Mouse (Mus musculus) monocyte, adult 2 months (primary cell): ENCODE measurements at regions not wholly inside any gene's neighbourhood (a gene's known extent, or its start where the extent isn't known, plus 50 kb on each side); places are given as distances from the start of the nearest gene placed in this dataset.

Experiments used
- DNase-seq, 2 experiments: peaks; one replicate each; pipeline ENCODE4 v3.0.0; 2022; ENCODE audit warnings: low spot score in 2 of 2, low read depth in 1 of 2

DNA sequence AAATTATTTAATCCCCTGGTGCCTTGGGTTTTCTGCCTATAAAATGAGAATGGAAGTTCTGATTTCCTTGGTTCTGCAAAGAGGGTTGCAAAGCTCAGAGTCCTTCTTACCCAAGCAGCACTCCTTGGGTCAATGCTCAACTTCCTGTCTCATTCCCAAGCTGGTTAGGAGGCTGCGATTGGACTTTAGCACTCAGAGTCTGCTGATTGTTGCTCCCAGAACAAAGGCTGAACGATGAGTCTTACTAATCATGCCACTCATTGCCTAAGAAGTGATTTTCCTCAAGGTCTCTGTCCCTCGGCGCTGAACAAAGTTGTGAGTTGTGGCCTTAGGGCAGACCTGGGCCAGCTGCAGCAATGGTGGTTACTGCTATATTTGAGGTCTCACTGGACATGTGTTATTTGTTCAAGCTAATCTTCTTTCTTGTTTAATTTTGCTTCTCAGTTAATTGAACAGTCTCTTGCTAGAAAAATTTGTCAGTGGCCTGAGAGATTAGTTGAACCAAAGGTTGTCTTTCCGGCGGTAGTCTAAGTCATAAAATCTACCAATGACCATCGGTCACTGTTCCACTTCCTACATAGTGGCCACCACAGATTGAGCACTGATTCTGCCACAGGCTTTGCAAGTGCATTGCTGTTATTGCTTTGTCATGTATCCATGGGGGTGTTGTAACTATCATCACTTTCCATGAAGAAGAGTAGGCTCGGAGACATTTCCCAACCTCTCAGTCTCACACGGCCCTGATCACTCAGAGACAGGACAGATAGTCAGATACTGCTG lies 101.2 kb upstream of the Gm15217 start:
- DNase-seq = no peak

DNA sequence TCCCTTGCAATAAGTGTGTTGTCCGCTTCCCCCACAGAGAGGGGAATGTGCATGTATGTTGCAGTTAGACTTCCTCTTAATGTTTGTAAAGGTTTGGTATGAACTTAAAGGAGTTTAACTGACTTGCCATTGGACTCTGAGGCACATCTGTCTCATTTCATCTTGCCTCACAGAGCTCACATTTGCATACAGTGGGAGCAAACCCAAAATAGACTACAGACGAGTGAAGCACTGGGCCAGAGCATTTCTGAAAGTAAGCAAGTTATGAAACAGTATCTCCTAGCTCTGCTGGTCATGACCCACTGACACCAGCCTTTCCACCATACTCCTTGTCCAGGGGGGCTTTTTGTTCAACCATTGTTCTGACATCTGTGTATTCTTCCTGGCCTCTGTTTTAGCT lies 86.8 kb upstream of the Gm15217 start:
- no peak for DNase-seq

DNA sequence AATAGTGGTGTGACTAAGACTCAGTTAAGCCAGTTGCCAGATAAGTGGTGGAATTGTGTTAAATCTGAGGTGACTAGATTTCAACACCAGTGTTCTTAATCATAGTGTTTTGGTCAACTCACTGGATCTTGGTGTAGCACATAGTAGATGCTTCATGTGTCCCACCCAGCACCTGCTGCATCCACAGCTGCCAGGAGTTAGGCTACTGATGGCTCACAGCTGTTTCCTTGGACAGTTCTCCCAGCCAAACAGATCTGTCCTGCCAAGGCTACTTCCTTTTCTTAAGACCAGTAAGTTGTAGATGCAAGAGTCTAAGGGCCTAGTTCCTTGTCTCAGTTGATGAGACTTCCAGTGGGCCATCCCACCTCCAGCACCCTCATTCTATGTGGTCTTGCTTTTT lies 82.9 kb upstream of the Gm15217 start:
- no peak for DNase-seq

DNA sequence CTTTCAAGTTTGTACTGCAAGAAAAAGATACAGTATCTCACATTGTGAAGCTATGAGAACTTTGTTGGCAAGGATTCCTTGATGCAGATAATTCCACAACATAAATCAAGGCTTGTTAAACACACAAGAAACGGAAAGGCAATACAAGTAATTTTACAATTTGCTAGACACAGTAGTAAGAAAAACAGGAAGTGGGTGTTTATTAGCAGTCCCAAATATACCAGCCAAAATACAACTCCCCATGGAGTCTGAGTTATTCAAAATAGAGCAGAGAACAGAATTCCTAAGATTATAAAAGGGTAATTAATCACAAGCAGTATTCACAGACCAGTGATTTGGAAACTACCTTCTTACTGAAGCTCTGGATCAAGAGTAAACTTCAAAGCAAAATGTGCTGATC lies 78.7 kb upstream of the Gm15217 start:
- DNase-seq = no peak

DNA sequence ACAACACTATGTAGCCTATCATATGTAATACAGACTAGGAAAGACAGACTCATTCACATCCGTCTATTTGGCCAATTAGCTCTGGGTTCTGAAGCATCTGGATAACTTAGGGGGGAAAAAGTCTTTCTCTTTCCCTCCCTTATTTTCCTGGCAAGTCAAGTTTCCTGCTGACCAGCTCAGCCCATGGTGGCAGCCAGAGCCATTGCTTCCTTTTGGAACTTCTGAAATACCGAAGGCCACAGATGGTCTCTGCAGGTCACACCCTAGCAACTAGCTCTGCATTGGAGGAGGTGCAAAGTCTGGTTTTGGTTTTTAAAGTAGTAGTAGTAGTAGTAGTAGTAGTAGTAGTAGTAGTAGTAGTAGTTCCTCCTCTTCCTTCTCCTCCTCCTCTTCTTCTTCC lies 76.6 kb upstream of the Gm15217 start:
- DNase-seq = no peak

DNA sequence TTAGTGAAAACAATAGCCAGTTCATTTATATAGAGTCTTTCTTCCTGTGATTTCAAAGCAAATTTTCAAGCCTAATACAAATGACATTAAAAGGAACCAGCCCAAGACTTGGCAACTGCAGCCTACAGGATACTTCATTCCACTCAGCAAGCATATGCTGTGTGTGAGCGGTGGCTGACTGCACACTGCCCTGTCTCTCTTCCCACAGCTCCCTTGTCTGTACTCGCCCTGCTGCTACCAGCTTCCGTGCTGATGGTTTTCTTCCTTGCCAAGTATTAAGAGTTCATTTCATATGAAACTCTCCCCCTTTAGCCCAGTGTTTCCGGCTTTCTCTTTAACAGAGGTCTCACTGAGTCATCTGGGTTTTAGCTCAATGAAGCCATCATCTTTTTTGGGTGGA lies 73.9 kb upstream of the Gm15217 start:
- DNase-seq = no peak

DNA sequence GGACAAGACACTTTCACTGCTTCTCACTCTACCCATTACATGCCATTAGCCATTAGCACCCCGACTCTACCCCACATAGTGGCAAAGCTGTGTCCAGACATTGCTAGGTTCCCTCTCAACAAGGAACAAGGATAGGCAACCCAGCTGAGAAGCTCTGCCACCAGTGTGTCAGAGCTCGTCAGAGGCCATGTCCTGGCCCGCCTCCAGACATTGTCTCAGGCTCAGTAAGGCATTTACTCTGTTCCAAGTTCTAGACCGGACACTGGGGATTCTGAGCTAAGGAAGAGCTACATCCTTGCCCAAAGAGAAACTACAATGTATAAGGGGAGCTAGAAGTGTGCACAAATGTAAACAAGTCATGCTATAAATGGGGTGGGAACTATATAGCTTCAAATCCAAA lies 66.2 kb upstream of the Gm15217 start:
- DNase-seq = no peak

DNA sequence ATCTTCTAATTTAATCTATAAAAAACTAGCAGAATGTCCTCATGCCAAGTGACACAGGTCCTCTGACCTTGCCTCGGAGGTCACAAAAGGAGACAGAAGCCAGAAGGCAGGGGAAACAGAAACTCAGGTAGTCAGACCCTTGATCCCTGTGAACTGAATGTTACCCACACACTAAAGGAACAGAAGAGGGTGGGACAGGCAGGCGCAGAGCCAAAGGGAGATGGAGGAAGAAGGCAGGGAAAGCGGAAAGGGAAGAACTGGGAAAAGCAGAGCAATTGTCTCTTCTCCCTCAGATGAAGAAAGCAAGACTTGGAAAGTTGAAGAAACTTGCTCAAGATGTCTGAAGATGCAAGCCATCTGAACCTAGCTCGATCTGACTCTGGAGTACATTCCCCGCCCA lies 62.7 kb upstream of the Gm15217 start:
- DNase-seq = no peak

DNA sequence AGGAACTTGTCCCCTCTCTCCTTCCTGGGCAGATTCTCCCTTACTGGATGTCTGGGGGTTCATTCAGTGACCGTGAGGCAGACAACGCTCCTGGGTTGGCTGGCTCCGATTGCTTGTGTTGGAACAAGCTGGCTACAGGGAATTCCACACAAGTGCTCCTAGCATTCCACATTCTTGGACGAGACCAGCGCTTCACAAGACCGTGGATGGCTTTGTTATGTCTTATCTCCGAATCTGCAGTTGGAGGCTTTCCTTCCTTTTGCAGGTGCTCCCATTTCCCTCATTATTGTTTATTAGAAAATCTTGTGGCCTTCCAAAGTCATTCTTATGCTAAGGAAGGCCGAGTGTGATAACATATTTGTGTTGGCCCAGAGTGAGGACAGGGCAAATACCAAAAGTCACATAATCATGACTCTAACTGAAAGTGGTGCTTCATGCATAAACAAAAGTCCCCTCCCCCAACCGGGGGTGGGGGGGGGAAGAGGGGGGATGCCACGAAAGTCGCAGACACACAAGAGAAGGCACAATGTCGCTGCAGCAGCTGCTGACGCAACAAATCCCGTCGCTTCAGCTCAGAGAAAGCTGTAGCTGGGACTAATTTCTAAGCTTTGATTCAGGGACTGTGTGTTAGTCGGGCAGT lies 61.7 kb upstream of the Gm15217 start:
- no peak for DNase-seq

DNA sequence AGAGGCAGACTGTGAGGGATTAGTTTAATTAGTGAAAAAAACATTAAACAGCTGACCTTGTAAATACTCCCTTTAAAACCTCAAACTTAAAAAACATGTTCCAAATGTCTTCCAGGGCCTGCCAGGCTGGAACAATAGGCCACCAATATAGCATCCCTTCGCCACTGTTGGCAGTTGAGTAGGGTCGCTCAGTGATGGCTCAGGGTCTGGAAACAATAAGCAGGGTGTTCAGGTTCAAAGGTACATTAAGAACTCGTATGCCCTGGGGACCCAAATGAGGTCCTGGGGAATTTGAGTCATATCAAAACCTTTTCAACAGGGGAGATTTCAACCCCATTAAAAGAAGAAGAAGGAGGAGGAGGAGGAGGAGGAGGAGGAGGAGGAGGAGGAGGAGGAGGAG lies 51.1 kb upstream of the Gm15217 start:
- DNase-seq = no peak
